Mouse (Mus musculus) B cell, adult (primary cell): ENCODE results near the gene Cphx2. TPM values are rescaled to one million over a fixed set of nuclear protein-coding genes. Genes with fewer than 3 reads are reported as not detected.

Source experiments
- total RNA-seq: library from RNA; stranded (reverse); gene quantifications from 4 replicates; pipeline ENCODE4 v1.2.4, GENCODE M21; 2023; ENCODE audit not compliant: inconsistent age

Cphx2 gene
- total RNA-seq, result not detected in 4 replicates

GRCm38 (mm10) chr14:26081216-26081615, at the start of gene Cphx2:
TSS of gene Cphx2 (plus strand) at chr14:26081516.

GRCm38 (mm10) chr14:26042611-26043010, 38.7 kb upstream of the Cphx2 start, which contains the start of gene Gm9780:
TSS of gene Gm9780 (minus strand) at chr14:26042711.

GRCm38 (mm10) chr14:26067325-26067633, 14.0 kb upstream of the Cphx2 start, which contains the start of gene Tmem254c:
TSS of gene Tmem254c (minus strand) at chr14:26067355.

DNA sequence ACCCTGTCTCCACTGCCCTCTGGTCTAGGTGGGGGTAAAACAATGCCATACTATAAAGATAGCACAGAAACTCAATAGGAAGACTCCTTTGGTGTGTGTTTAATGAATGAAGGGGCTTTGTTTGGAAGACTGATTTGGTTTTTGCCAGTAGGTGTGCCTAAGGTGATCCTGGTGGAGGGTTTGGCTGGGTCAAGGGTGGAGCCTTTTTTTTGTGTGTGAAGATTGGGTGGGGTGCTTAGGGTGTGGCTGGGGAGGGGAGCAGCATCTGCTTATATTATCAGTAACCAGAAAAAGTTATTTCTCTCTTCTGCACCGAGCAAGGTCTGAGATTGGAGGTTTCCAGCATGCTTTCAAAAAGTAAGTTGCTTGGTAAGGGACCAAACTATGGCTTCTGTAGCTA, 681 bp downstream of the Cphx2 start, which contains the start of gene Cphx3:
Gene Cphx3, plus strand, starts transcription at position 301 of the 400 bp plus-strand sequence.

DNA sequence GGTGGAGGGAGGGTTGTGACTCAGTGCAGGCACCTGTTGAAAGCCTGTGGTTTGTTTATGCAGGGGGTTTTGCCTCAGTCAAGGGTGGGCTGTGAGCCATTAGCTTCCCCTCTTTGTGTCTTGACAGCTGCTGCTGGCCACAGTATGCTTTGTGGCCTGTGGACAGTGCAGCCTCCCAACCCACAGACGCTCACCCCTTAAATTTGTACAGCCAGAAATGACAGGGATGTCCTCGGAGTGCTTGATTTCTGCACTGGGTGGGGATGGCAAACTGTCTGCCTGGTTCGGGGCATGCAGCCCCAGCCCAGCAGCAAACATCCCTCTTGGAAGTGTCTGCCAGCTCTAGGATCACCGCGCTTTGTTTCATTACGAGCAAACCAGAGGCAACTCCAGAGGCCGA, 36.8 kb downstream of the Cphx2 start, which contains the start of gene Duxbl2:
Gene Duxbl2, plus strand, starts transcription at position 200 of the 400 bp plus-strand sequence.

Other genes with a start within 250 kb of the Cphx2 start
- 80.3 to 87.7 TPM (median 84.2 TPM) in 4 replicates for gene Anxa11, start 239.4 kb upstream of the Cphx2 start, total RNA-seq
- gene Plac9a, start 178.4 kb upstream of the Cphx2 start, total RNA-seq, result not detected in 4 replicates
- gene Tmem254a, start 153.8 kb upstream of the Cphx2 start, total RNA-seq, result 4.3 to 8.0 TPM (median 6.6 TPM) in 4 replicates
- not detected in 4 replicates for gene Cphx1, start 143.2 kb upstream of the Cphx2 start, total RNA-seq
- gene Duxbl1, start 102.9 kb upstream of the Cphx2 start, total RNA-seq, result not detected in 4 replicates
- gene Gm9780, start 38.8 kb upstream of the Cphx2 start, total RNA-seq, result not detected in 4 replicates
- 12.6 to 22.2 TPM (median 16.8 TPM) in 4 replicates for gene Tmem254c, start 14.2 kb upstream of the Cphx2 start, total RNA-seq
- gene Cphx3, start 781 bp downstream of the Cphx2 start, total RNA-seq, result not detected in 4 replicates
- gene Duxbl2, start 36.8 kb downstream of the Cphx2 start, total RNA-seq, result not detected in 4 replicates
- gene Plac9b, start 101.0 kb downstream of the Cphx2 start, total RNA-seq, result not detected in 4 replicates
- gene Tmem254b, start 125.5 kb downstream of the Cphx2 start, total RNA-seq, result 5.6 to 7.9 TPM (median 6.8 TPM) in 4 replicates
- gene Duxbl3, start 176.4 kb downstream of the Cphx2 start, total RNA-seq, result not detected in 4 replicates